Mouse (Mus musculus) ES-E14 (cell line): ENCODE measurements around the gene Grcc10. TPM values are rescaled to one million over a fixed set of nuclear protein-coding genes. Genes with fewer than 3 reads are reported as not detected.
A peak's percentile ranks its signal among the peaks of the same experiment; 100 is the strongest.

ENCODE experiments used
- DNase-seq: peaks from one replicate; pipeline ENCODE4 v3.0.0-alpha.2; 2013; ENCODE audit warnings: low read depth, low spot score
- H3K27ac ChIP-seq: 2 replicates; pipeline ENCODE4 v1.5.1; 2012; ENCODE audit warnings: low read depth, mild to moderate bottlenecking, low read length, moderate library complexity, mixed read lengths; ENCODE audit not compliant: poor library complexity, insufficient read depth, severe bottlenecking
- H3K36me3 ChIP-seq: 2 replicates; pipeline ENCODE4 v1.6.1; 2012; ENCODE audit warnings: mild to moderate bottlenecking, low read length, moderate library complexity, mixed read lengths; ENCODE audit not compliant: control insufficient read depth, poor library complexity, insufficient read depth, severe bottlenecking
- H3K4me1 ChIP-seq, 2 experiments: fragments of 150-350 bp in 1 of 2; sonication (generic) in 1 of 2; 2 replicates each; pipeline ENCODE4 v1.6.1; 2012; ENCODE audit warnings: low read length in 2 of 2, mild to moderate bottlenecking in 1 of 2, mixed read lengths in 1 of 2; ENCODE audit not compliant: control insufficient read depth in 2 of 2, insufficient read depth in 2 of 2, poor library complexity in 1 of 2
- H3K4me3 ChIP-seq, 2 experiments: fragments of 150-350 bp in 1 of 2; sonication (generic) in 1 of 2; 2 replicates each; pipeline ENCODE4 v1.5.1; 2012; ENCODE audit warnings: low read length in 2 of 2, low read depth in 1 of 2, mild to moderate bottlenecking in 1 of 2, mixed read lengths in 1 of 2; ENCODE audit not compliant: insufficient read depth in 1 of 2, poor library complexity in 1 of 2, severe bottlenecking in 1 of 2
- H3K9ac ChIP-seq: 2 replicates; pipeline ENCODE4 v1.6.1; 2012; ENCODE audit warnings: low read depth, mild to moderate bottlenecking, low read length, mixed read lengths; ENCODE audit not compliant: poor library complexity, insufficient read depth, severe bottlenecking
- H3K9me3 ChIP-seq: fragments of 150-350 bp; sonication (generic); 2 replicates; pipeline ENCODE4 v1.6.1; 2012; ENCODE audit warnings: low read depth, mild to moderate bottlenecking, low read length; ENCODE audit not compliant: control insufficient read depth, insufficient read depth
- CHD2 ChIP-seq: IDR thresholded peaks from 2 replicates; pipeline ENCODE4 v1.6.1; 2014; ENCODE audit warnings: mild to moderate bottlenecking, low read depth, low read length, inconsistent platforms
- HCFC1 ChIP-seq: IDR thresholded peaks from 2 replicates; pipeline ENCODE4 v1.6.1; 2012; ENCODE audit warnings: low read length, inconsistent platforms, borderline replicate concordance; ENCODE audit not compliant: insufficient read depth
- MAFK ChIP-seq: IDR thresholded peaks from 2 replicates; pipeline ENCODE4 v1.6.1; 2014; ENCODE audit warnings: mild to moderate bottlenecking, low read depth, low read length, inconsistent platforms; ENCODE audit not compliant: insufficient read depth
- ZC3H11A ChIP-seq: IDR thresholded peaks from 2 replicates; pipeline ENCODE4 v1.6.1; 2012; ENCODE audit warnings: low read depth, mild to moderate bottlenecking, inconsistent platforms, low read length, borderline replicate concordance
- ZNF384 ChIP-seq: IDR thresholded peaks from 2 replicates; pipeline ENCODE4 v1.6.1; 2012; ENCODE audit warnings: low read depth, low read length, inconsistent platforms
- in situ Hi-C, 2 experiments: fragments of 600-800 bp; cut with MboI; formaldehyde crosslinking; loops; one replicate each; pipeline ENCODE4 v1.15.1; 2025; ENCODE audit warnings: low sequenced_read_pairs in 2 of 2, inconsistent platforms in 1 of 2; ENCODE audit not compliant: unreplicated experiment in 2 of 2
- total RNA-seq: library from RNA; depleted of rRNA; stranded (reverse); fragments of 300-350 nt; gene quantifications from 2 replicates; pipeline ENCODE4 v1.2.3, GENCODE M21; 2012

Gene Grcc10
- total RNA-seq, 1 experiment = 108 TPM

- no peak overlapping the region for H3K9ac ChIP-seq
- in situ Hi-C loops = no loop called here
- no peaks in the 10 kb centered on the region for H3K9me3 ChIP-seq
- no peak overlapping the region for H3K27ac ChIP-seq
- peaks cover 13% of the 10 kb centered on the region; the same call in 1 of the 2 replicates for H3K36me3 ChIP-seq
- H3K4me3 ChIP-seq = no peak overlapping the region
- H3K4me1 ChIP-seq = peaks cover 0 to 22% of the 10 kb centered on the region in 2 experiments; a peak in 2 of 4 replicates
- no peak for DNase-seq
- TF ChIP-seq ZNF384 = no peak
- TF ChIP-seq HCFC1 = no peak
- TF ChIP-seq MAFK = no peak
- no peak for TF ChIP-seq ZC3H11A
- TF ChIP-seq CHD2 = no peak
Observed at GRCm38 (mm10) chr6:124743647-124744046, 2.5 kb upstream of the Grcc10 start.

- DNase-seq = no peak
- Histone ChIP-seq H3K4me1 (peaks cover 0 to 25% of the 10 kb centered on the region in 2 experiments; a peak in 2 of 4 replicates), H3K4me3 (no peak overlapping the region), H3K9me3 (no peaks in the 10 kb centered on the region), H3K27ac (no peak overlapping the region), H3K9ac (no peak overlapping the region), H3K36me3 (peaks cover 13% of the 10 kb centered on the region; the same call in 1 of the 2 replicates)
- in situ Hi-C loops = no loop called here
- no peak for TF ChIP-seq ZC3H11A
- no peak for TF ChIP-seq ZNF384
- no peak for TF ChIP-seq MAFK
- no peak for TF ChIP-seq CHD2
- no peak for TF ChIP-seq HCFC1
Observed at GRCm38 (mm10) chr6:124742839-124743514, 1.8 kb upstream of the Grcc10 start.

DNA sequence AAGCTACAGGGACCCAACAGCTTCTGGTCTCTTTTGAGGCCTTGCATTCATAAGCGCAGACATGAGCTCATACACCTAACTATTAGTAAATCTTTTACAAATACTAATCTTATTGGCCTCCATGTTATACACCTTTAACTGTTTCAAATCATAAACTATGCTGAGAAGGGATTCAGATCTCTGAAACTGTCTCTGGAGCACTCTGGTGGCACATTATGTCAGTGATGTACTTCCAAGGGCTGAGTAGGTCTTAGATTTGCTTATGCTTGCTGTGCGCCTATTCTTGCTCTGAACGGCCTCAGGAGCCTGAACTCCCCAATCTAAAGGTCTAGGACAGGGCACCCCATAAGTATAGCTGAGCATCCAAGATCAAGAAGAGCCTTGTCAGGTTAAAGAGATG lies 668 bp upstream of the Grcc10 start:
- no peak overlapping the region for H3K27ac ChIP-seq
- no peak overlapping the region; a peak in 1 of 4 replicates for H3K4me3 ChIP-seq
- in situ Hi-C loops = no loop called here
- H3K9ac ChIP-seq = no peak overlapping the region; the same call in 1 of the 2 replicates
- peaks cover 0 to 21% of the 10 kb centered on the region in 2 experiments; a peak in 2 of 4 replicates for H3K4me1 ChIP-seq
- no peak for DNase-seq
- H3K36me3 ChIP-seq = peaks cover 8% of the 10 kb centered on the region; the same call in 1 of the 2 replicates
- H3K9me3 ChIP-seq = no peaks in the 10 kb centered on the region
- no peak for TF ChIP-seq HCFC1
- no peak for TF ChIP-seq MAFK
- TF ChIP-seq CHD2 = no peak
- TF ChIP-seq ZC3H11A = no peak
- TF ChIP-seq ZNF384 = no peak

DNA sequence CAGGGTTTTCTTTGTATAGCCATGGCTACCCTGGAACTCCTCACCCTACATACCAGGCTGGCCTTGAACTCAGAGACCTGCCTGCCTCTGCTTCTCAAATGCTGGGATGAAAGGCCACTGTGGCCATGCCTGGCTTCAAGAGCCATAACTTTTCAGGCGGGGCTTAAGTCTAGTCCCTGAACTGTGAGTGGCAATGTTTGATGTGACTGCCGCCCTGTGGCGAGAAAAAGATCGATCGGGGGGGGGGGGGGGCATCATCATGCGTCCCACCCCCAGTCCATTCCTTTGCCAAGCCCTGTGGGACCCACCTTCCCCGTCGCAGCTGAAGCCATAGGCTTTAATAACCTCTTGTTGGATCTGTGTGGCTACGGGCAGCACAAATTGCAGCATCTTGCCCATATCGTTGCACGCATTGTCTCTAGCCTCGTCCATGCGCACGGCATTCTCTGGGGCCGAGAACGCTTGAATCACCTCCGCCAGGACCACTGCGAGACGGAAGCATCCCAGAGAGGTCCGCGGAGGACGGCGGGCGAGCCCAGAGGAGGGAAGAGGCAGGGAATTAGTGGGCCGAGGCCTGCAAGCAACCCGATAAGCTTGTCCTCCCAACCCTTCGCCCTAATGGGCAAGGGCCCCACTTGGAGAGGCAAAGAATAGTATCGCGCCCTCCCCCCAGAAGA lies 825 bp downstream of the Grcc10 start:
- H3K4me1 ChIP-seq = peaks cover 0 to 16% of the 10 kb centered on the region in 2 experiments; a peak in 2 of 4 replicates
- no peaks in the 10 kb centered on the region for H3K9me3 ChIP-seq
- H3K4me3 ChIP-seq = peak overlapping the region; percentile 55 to 61
- DNase-seq = no peak
- H3K9ac ChIP-seq = peak overlapping the region; percentile 73
- no peak for TF ChIP-seq MAFK
- no peak for TF ChIP-seq ZNF384
- no peak for TF ChIP-seq HCFC1
- no peak for TF ChIP-seq ZC3H11A
- no peak for TF ChIP-seq CHD2
- in situ Hi-C loops = no loop called here
- H3K36me3 ChIP-seq = peaks cover 8% of the 10 kb centered on the region; the same call in 1 of the 2 replicates
- peak overlapping the region; percentile 65 for H3K27ac ChIP-seq
